Mouse (Mus musculus) ES-Bruce4 (cell line): ENCODE data around the gene Cyren.

Experiments
- CTCF ChIP-seq: IDR thresholded peaks from one replicate; pipeline ENCODE4 v1.8.1; 2011; ENCODE audit warnings: low read depth, low read length
- POLR2A ChIP-seq: IDR thresholded peaks from one replicate; pipeline ENCODE4 v1.8.1; 2011; ENCODE audit warnings: low read length; ENCODE audit not compliant: insufficient read depth

DNA sequence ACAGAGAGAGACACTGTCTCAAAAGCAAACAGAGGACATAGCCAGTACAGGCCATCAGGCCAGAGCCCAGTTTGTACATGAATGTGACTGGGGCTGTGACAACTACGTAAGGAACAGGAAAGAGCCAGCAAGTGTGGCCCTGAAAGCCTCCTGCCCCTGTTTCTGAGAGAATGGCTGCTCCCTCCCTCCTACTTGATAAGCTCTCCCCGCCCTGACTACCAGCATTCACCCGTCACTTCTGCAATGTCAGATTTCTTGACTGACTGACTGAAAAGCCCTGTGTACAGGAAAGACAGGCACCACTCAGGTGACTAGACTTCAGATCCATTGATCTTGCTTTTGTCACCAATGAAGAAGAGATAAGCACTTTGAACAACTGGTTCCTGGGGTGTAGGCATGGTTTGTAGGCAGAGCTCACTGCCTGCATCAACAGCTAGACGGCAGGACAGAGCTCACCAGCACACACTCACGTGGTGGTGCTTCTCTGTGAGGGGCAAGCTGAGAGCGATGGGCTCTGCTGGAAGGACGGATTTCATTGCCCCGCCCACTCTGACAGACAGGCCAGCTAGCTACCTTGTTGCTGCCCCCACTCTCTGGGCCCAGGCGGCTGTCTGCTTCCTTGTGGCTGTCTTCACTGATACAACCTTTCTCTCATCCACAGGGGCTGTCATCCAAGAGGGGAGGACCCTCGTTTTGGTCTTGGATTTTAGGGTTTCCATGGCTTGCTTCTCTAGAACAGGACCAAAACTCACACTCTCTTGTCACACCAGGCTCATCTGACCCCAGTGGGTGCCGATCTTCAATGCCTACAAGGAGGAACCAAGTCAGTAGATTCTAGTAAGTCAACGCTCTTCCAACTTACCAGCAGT is 1.7 kb downstream of the Cyren start:
- TF ChIP-seq POLR2A: no peak
- TF ChIP-seq CTCF: no peak
